Mouse (Mus musculus) embryo, embryonic 10 days (tissue): ENCODE data around the gene Kpna3.
A peak's percentile ranks its signal among the peaks of the same experiment; 100 is the strongest.
"Not testable (repeated sequence)": the region's sequence is repeated elsewhere in the genome, so short reads cannot be mapped to it uniquely, and the experiment has no call there.

Experiments used
- DNase-seq: peaks from one replicate; pipeline ENCODE4 v3.0.0-alpha.2; 2015; ENCODE audit warnings: low spot score

Gene Kpna3

GRCm38 (mm10) chr14:61394745-61395144 is 44.9 kb downstream of the Kpna3 start:
- DNase-seq: no peak

GRCm38 (mm10) chr14:61390586-61390985 is 49.1 kb downstream of the Kpna3 start:
- DNase-seq: no peak

GRCm38 (mm10) chr14:61367290-61367689 is 72.4 kb downstream of the Kpna3 start:
- DNase-seq: no peak

- no peak for DNase-seq
These were observed 75.0 kb downstream of the Kpna3 start for GRCm38 (mm10) chr14:61364656-61365055.

GRCm38 (mm10) chr14:61363734-61364133 is 75.9 kb downstream of the Kpna3 start:
- DNase-seq: no peak

GRCm38 (mm10) chr14:61362268-61362667 is 77.4 kb downstream of the Kpna3 start:
- no peak for DNase-seq

- DNase-seq: no peak
These were observed 78.6 kb downstream of the Kpna3 start for GRCm38 (mm10) chr14:61360981-61361511.

- peak; percentile 88 for DNase-seq
These were observed 79.3 kb downstream of the Kpna3 start, which contains the start of gene Ebpl for GRCm38 (mm10) chr14:61360131-61360980. Ebpl (minus strand) TSS chr14:61360439.

GRCm38 (mm10) chr14:61354251-61355235 is 85.1 kb downstream of the Kpna3 start:
- DNase-seq: peak; percentile 17

GRCm38 (mm10) chr14:61350808-61351207 is 88.9 kb downstream of the Kpna3 start:
- DNase-seq: no peak

- no peak for DNase-seq
These were observed 89.8 kb downstream of the Kpna3 start for GRCm38 (mm10) chr14:61349876-61350275.

- DNase-seq: no peak
These were observed 92.6 kb downstream of the Kpna3 start for GRCm38 (mm10) chr14:61346827-61347698.

- no peak for DNase-seq
These were observed 95.1 kb downstream of the Kpna3 start for GRCm38 (mm10) chr14:61344590-61344989.

- DNase-seq: no peak
These were observed 100.3 kb downstream of the Kpna3 start for GRCm38 (mm10) chr14:61339381-61339780.

GRCm38 (mm10) chr14:61330996-61331561 is 108.6 kb downstream of the Kpna3 start:
- peak; percentile 95 for DNase-seq

GRCm38 (mm10) chr14:61330591-61330990 is 109.1 kb downstream of the Kpna3 start:
- DNase-seq: no peak

- peak; percentile 84 for DNase-seq
These were observed 111.8 kb downstream of the Kpna3 start for GRCm38 (mm10) chr14:61327618-61328450.

GRCm38 (mm10) chr14:61327007-61327406 is 112.7 kb downstream of the Kpna3 start:
- DNase-seq: not testable (repeated sequence)

GRCm38 (mm10) chr14:61322740-61323139 is 116.9 kb downstream of the Kpna3 start:
- no peak for DNase-seq

- DNase-seq: no peak
These were observed 118.5 kb downstream of the Kpna3 start for GRCm38 (mm10) chr14:61321200-61321599.
